Mouse (Mus musculus): ENCODE data around the gene Itga9.

GRCm38 (mm10) chr9:118699716-118700115, 93.2 kb downstream of the Itga9 start:
- no peak for TF ChIP-seq POLR2A (IDR thresholded peaks at IDR 0.05; ENCODE audit: borderline replicate concordance, insufficient read depth, low read length)
- no peak for TF ChIP-seq CTCF (IDR thresholded peaks at IDR 0.05; ENCODE audit: borderline replicate concordance, insufficient read depth, low read depth, low read length)
